Mouse (Mus musculus) megakaryocyte, embryonic 14.5 days (primary cell): ENCODE data around the gene Slc34a1. TPM values are rescaled to one million over a fixed set of nuclear protein-coding genes. Genes with fewer than 3 reads are reported as not detected.

Source experiments
- H3K27me3 ChIP-seq: replicated peaks from 2 replicates; pipeline ENCODE3; 2012; ENCODE audit warnings: inconsistent platforms
- H3K36me3 ChIP-seq: replicated peaks from 2 replicates; pipeline ENCODE3; 2012; ENCODE audit warnings: low read length, inconsistent platforms, mixed read lengths
- H3K4me1 ChIP-seq: 2 replicates; pipeline ENCODE4 v1.6.1; 2012; ENCODE audit warnings: inconsistent platforms
- H3K4me3 ChIP-seq: replicated peaks from 2 replicates; pipeline ENCODE3; 2012; ENCODE audit warnings: moderate library complexity, mild to moderate bottlenecking, inconsistent platforms
- H3K9me3 ChIP-seq: 2 replicates; pipeline ENCODE4 v1.6.1; 2012; ENCODE audit warnings: inconsistent platforms
- FLI1 ChIP-seq: IDR thresholded peaks from 2 replicates; pipeline ENCODE4 v1.6.1; 2012; ENCODE audit warnings: low read length, inconsistent platforms, mixed read lengths
- GATA1 ChIP-seq: IDR thresholded peaks from 3 replicates; pipeline ENCODE4 v1.6.1; 2012; ENCODE audit warnings: mixed read lengths, low read length, inconsistent platforms, borderline replicate concordance
- polyA plus RNA-seq: library from polyadenylated mRNA; stranded (reverse); fragments of >175 nt; gene quantifications from 2 replicates; pipeline ENCODE4 v1.2.3, GENCODE M21; 2012; ENCODE audit warnings: low replicate concordance; ENCODE audit not compliant: insufficient read depth

The Slc34a1 gene
- polyA plus RNA-seq, 1 experiment: not detected

DNA sequence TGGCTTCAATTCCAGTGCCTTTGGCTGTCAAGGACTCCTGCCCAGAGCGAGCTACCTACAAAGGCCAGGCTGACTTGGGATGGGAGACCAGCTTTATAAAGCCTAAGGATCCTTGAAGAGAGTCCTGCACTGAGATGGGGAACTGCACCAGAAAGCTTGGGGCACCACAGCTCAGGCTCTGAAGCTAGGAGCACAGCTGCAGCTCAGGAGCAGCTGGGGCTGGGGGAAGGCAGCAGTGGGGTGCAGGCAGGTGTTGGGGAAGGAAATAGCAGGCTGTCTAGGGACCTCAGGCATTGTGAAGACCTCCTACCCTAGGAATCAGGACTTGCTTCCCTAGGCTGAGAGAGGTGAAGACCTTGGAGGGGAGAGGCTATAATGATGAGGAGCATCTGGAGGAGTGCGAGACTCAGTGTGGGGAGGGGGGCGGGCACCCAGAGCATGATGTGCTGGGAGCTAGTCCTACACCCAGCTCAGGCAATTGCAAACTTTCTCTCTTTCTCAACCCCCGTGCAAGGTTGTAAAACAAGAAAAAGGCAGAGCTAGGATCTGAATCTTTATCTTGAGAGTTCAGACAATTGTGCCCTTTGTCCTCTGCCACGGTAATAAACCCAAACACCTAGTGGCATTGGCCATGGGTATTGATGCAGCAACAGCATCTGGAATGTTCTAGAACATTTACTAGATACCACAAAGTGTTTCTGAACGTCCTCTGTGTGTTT is 23.6 kb upstream of the Slc34a1 start:
- TF ChIP-seq FLI1: no peak
- TF ChIP-seq GATA1: no peak
- Histone ChIP-seq H3K9me3 (no peaks in the 10 kb centered on the region), H3K36me3 (peaks cover 31% of the 10 kb centered on the region), H3K4me3 (no peak overlapping the region), H3K4me1 (peaks cover 49% of the 10 kb centered on the region), H3K27me3 (peaks cover 7% of the 10 kb centered on the region)

DNA sequence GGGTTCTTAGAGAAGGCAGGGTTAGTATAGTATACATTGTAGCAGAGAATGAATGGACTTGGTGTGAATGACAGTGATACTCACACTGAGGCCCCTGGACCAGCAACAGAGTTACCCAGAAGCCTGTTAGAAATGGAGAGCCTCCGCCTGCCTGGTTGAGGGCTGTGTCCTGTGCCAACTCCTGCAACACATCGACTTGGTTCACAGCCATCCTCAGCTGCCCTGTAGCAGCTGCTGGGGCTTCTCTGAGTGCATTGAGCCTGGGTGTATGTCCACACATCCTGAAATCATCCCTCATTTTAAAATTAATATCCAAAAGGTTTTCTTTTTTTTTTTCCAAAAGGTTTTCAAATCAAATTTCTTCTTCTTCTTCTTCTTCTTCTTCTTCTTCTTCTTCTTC is 22.1 kb upstream of the Slc34a1 start:
- TF ChIP-seq FLI1 (no peak), GATA1 (no peak)
- Histone ChIP-seq H3K36me3 (peaks cover 43% of the 10 kb centered on the region), H3K27me3 (peaks cover 7% of the 10 kb centered on the region)

DNA sequence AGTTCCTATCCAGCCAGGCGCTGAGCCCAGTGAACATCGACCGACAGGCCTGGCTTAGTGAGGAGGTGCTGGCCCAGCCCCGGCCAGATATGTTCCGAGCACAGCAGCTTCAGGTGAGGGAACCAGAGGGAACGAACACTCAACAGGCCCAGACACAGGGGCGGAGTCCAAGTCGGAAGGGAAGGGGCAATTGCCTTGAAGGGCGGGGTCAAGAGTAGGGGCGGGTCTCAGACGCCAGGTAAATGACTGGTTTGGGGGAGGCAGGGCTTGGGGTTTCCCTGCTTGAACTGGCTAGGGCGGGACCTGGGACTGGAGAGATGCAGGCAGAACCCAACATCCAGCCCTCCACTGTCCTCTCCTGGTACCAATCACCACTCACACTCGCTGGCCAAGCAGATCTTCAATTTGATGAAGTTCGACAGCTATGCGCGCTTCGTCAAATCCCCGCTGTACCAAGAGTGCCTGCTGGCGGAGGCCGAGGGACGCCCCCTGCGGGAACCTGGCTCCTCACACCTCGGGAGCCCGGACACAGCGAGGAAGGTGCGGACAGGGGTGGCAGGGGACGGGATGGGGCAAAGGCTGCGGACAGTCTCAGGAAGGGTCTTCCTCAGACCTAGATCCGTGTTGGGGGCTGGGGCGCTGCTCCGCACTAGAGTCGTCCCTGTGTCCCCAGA is 18.9 kb upstream of the Slc34a1 start:
- Histone ChIP-seq H3K9me3 (no peaks in the 10 kb centered on the region), H3K36me3 (peaks cover 73% of the 10 kb centered on the region), H3K4me1 (peaks cover 8% of the 10 kb centered on the region; the same call in 1 of the 2 replicates), H3K27me3 (peaks cover 4% of the 10 kb centered on the region), H3K4me3 (no peak overlapping the region)
- TF ChIP-seq GATA1 (no peak), FLI1 (no peak)

More for the DNA sequence above, 22.1 kb upstream of the Slc34a1 start:
- peaks cover 34% of the 10 kb centered on the region for H3K4me1 ChIP-seq
- H3K9me3 ChIP-seq: no peaks in the 10 kb centered on the region
- H3K4me3 ChIP-seq: no peak overlapping the region

DNA sequence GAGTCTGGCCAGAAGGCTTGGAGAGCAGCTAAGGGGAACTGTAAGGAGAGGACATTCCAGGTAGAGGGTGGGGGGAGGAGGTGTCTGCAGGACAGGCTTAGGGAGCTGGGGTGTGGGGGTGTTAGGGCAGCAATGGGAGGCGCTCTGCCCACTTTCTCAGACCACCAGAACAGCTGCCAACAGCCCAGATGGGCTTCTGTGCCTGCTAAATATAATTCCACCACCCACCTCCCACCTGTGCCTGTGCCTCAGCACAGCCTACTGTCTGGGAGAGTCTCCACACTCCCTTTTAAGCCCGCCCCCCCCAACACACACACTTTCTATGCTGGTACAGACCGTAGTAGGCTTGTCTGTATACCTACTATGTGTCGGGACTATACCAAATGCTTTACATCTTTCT is 16.2 kb upstream of the Slc34a1 start:
- Histone ChIP-seq H3K9me3 (peaks cover 14% of the 10 kb centered on the region), H3K36me3 (peaks cover 92% of the 10 kb centered on the region), H3K4me1 (peaks cover 3% of the 10 kb centered on the region; the same call in 1 of the 2 replicates), H3K4me3 (no peak overlapping the region), H3K27me3 (no peaks in the 10 kb centered on the region)
- TF ChIP-seq FLI1: no peak
- TF ChIP-seq GATA1: no peak

GRCm38 (mm10) chr13:55390644-55391043 is 7.3 kb upstream of the Slc34a1 start:
- TF ChIP-seq GATA1 (no peak), FLI1 (no peak)
- Histone ChIP-seq H3K27me3 (peaks cover 21% of the 10 kb centered on the region), H3K36me3 (peaks cover 17% of the 10 kb centered on the region)

DNA sequence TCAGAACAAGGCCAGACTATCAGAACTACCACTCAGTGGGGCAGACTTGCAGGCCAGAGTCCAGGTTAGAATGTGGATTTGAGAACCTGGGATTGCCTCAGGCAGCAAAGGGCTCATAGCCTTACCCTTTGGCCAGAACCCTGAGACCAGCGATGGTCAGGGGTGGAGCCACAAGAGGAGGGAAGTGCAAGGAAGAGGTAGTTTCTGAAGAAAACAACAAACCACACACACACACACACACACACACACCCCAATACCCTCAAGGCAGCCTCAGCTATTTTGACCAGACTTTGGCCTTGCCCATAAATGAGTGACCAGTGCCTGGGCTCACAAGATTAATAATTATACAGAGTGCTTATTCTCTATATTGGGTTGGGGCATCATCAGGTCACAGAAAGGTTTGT is 6.4 kb upstream of the Slc34a1 start:
- TF ChIP-seq FLI1 (no peak), GATA1 (no peak)
- H3K27me3 ChIP-seq: peaks cover 29% of the 10 kb centered on the region
- H3K9me3 ChIP-seq: peaks cover 24% of the 10 kb centered on the region
- peaks cover 7% of the 10 kb centered on the region for H3K36me3 ChIP-seq
- no peak overlapping the region for H3K4me3 ChIP-seq
- peaks cover 4% of the 10 kb centered on the region; the same call in 1 of the 2 replicates for H3K4me1 ChIP-seq

More at GRCm38 (mm10) chr13:55390644-55391043, 7.3 kb upstream of the Slc34a1 start:
- peaks cover 4% of the 10 kb centered on the region; the same call in 1 of the 2 replicates for H3K4me1 ChIP-seq
- H3K4me3 ChIP-seq: no peak overlapping the region
- peaks cover 33% of the 10 kb centered on the region for H3K9me3 ChIP-seq

DNA sequence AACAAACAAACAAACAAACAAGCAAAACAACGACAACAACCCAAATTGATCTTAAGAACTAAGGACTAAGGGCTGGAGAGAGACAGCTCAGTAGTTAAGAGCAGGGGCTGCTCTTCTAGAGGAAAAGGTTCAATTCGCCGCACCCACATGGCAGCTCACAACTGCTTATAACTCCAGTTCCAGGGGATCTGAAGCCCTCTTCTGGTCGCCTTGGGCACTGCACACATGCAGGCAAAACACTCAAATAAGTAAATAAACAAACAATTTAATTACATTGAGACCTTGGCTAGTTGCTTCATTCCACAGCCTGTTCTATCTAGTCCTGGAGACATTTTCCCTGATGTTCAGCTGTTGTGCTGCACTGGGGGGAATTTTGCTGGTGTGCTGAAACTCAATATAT is 5.1 kb upstream of the Slc34a1 start:
- H3K27me3 ChIP-seq: peaks cover 38% of the 10 kb centered on the region
- H3K4me3 ChIP-seq: no peak overlapping the region
- H3K9me3 ChIP-seq: peaks cover 15% of the 10 kb centered on the region
- H3K4me1 ChIP-seq: peaks cover 8% of the 10 kb centered on the region
- no peaks in the 10 kb centered on the region for H3K36me3 ChIP-seq
- TF ChIP-seq GATA1: no peak
- TF ChIP-seq FLI1: no peak

GRCm38 (mm10) chr13:55399300-55400038 is 1.5 kb downstream of the Slc34a1 start:
- H3K27me3 ChIP-seq: peaks cover 87% of the 10 kb centered on the region
- TF ChIP-seq FLI1 (no peak), GATA1 (no peak)

GRCm38 (mm10) chr13:55400039-55400346 is 2.0 kb downstream of the Slc34a1 start:
- TF ChIP-seq GATA1 (no peak), FLI1 (no peak)
- Histone ChIP-seq H3K4me1 (peaks cover 39% of the 10 kb centered on the region), H3K27me3 (peaks cover 87% of the 10 kb centered on the region), H3K9me3 (peaks cover 3% of the 10 kb centered on the region; the same call in 1 of the 2 replicates), H3K36me3 (no peaks in the 10 kb centered on the region), H3K4me3 (no peak overlapping the region)

More at GRCm38 (mm10) chr13:55399300-55400038, 1.5 kb downstream of the Slc34a1 start:
- H3K4me3 ChIP-seq: no peak overlapping the region
- peaks cover 3% of the 10 kb centered on the region; the same call in 1 of the 2 replicates for H3K9me3 ChIP-seq
- no peaks in the 10 kb centered on the region for H3K36me3 ChIP-seq
- H3K4me1 ChIP-seq: peaks cover 35% of the 10 kb centered on the region
